Mouse (Mus musculus): Measurements from ENCODE around the gene Cyp4x1.
"Not testable (repeated sequence)": the region's sequence is repeated elsewhere in the genome, so short reads cannot be mapped to it uniquely, and the experiment has no call there.

Cyp4x1 gene

DNA sequence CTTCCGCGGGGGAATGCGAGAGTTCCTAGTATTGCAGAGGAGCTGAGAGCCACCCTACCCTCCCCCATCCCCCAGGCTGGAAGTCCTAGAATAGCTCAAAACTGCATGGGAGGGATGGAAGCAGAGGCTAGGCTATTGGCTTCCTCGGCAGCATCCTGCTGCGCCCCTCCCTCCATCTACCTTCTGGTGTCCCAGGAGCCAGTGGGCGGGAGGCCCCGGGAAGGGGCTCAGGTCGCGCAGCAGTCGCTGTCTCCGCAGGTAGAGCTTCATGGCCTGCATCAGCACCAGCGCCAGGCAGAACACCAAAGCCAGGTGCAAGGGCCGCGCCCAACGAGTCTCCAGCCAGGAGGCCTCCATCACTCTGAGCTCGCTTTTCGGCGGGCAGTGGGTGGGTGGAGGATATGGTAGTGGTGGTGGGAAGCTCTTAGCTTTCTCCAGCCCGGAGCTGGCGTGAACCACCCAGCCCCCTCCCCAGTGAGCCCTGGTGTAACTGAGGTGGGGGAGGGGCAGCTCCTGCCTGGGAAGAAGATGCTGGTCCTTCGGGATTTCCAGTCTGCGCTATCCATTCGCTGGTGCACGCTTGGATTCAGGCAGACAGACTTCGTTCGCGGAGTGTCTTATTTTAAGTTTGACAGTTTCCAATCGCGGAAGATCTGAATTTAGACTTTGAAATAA lies at the start of gene Cyp4x1:
Gene Cyp4x1 (minus strand): TSS at position 661 of the 675 bp plus-strand sequence.
- peak; percentile 86 for DNase-seq

DNA sequence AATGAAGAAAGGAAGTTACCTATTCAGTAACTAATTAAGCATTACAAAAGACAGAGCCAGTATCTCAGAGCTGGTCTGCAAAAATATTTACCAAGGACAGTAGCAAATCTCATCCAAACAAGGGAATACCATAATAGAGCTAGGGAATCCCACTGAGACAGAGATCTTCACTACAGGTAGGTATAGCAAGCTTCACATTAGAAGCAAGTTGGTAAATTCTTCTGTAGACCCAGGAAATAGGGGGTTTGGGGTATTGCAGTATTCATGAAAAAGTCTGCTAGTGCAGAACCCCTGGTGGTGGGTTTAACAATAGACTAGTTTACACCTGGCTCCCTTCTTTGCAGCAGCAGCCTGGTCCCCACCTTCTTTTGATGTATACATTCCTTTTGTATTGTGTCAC lies 42.1 kb upstream of the Cyp4x1 start:
- DNase-seq, result not testable (repeated sequence)

DNA sequence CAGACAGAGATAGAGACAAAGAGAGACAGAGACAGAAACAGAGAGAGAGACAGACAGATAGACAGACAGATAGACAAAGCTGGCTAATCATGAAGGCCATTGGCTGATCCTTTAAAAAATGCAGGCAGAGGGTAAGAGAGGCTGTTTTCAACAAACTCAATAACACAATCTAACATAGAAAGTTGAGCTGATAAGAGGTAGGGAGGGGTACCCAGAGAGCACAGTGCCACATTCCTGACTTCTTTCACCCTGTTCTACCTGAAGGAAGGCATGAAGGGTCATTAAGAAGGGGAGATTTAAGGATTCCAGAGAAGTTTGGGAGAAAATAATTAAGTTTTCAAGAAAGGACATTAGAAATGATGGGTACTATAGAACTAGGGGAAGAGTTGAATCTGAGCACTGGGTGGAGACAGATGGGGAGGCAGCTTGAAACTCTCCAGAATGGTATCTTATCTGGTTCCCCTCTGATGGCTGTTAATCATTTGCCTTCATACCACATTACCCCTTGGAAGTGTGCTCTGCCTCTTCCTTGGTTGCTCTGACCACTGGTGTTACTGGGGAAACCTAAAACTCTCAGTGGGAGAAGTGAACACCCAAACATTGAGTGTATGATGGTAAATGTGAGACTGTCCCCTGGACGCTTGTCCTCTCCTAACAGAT lies 40.7 kb upstream of the Cyp4x1 start:
- no peak for DNase-seq

DNA sequence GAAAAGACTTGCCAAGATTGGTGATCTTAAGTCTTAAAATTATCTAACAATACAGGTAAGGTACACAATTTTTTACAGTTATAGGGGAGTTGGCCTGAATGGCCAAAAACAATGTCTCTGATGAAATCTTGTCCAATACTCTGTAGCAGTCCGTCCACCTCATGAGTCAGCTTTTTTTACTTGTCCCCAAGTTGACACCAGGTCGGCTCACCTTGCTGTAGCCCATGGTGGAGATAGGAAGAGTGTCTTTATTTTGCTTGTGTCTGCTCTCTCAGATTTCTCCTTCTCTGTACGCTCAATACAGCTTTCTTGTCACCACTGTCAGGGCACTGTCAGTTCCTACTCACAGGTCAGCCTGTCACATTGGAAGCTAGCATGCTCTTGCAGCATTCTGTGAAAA lies 24.9 kb upstream of the Cyp4x1 start:
- not testable (repeated sequence) for DNase-seq

DNA sequence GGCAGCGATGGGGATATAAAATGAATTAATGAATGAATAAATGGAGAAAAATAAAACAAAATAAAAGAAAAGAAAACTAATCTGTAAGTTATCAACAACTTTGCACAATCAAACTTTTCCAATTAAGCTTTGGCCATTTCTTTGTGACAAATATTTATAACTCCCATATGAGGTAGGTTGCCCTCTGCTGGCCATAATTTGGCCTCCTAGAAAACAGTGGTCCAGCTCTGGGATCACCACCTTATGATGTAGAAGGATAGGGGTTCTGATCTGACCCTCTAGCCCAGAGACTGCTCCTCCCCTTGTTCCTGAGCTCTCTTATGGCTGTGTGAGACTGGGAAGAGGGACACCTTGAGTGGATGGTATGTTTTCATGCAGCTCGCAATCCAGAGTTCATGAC lies 20.6 kb upstream of the Cyp4x1 start:
- DNase-seq, result no peak

GRCm38 (mm10) chr4:115134296-115134630 lies 182 bp upstream of the Cyp4x1 start:
- DNase-seq, result peak; percentile 17

DNA sequence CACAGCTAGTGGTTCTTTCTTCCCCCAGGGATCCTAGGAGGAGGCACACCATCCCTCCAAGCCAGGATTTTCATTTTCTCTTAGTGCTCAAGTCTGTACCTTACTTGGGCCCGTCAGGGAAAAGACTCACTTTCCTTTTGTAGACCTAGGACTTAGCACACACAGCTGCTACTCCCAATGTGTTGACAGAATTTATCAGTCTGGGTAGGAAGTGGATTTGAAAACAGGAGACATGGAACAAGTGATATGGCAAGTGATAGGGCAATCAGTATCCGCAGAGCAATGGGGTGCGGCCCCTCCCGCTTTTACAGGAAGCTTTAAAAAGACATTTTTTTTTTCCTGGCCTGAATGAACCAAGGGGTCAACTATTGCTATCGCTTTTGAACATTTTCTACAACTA lies 996 bp downstream of the Cyp4x1 start:
- no peak for DNase-seq

- no peak for DNase-seq
Measured at GRCm38 (mm10) chr4:115124713-115125112, 9.4 kb downstream of the Cyp4x1 start.

GRCm38 (mm10) chr4:115123507-115123906 lies 10.6 kb downstream of the Cyp4x1 start:
- DNase-seq, result no peak

GRCm38 (mm10) chr4:115121608-115122007 lies 12.5 kb downstream of the Cyp4x1 start:
- DNase-seq, result no peak

DNA sequence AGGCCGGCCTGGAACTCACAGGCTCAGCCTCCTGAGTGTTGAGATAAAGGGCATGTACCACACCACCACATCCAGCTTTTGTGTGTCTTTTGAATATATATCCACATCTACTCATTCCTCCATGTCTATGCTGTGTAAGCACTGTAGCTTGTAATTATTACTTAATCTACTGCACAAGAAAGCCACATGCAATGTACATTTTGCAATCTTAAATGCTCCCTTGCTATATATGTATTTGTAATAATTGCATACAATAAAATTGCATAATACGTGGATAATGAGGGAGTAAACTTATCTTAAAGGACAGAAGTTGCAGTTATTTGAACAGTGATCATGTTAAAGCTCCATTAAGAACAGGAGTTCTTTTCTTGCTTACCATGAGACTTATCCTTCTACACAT lies 12.9 kb downstream of the Cyp4x1 start:
- DNase-seq, result no peak

DNA sequence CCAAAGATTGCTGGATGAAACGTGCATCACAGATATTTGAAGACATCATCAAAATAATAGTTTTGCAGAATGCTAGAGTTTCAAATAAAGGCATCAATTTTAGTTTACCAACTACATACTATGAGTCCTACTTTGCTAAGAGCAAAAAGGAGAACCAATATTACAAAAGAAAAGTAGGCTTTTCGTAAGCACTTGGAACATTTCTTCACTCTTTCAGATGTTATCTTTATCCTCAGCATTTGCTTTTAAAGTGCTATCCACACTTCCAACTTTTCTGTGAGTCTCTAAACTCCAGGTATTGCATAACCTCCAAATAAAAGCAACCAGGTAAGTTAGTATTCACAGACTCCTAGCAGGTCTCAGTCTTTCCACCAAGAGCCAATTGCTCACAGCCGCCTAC lies 14.4 kb downstream of the Cyp4x1 start:
- DNase-seq, result no peak

DNA sequence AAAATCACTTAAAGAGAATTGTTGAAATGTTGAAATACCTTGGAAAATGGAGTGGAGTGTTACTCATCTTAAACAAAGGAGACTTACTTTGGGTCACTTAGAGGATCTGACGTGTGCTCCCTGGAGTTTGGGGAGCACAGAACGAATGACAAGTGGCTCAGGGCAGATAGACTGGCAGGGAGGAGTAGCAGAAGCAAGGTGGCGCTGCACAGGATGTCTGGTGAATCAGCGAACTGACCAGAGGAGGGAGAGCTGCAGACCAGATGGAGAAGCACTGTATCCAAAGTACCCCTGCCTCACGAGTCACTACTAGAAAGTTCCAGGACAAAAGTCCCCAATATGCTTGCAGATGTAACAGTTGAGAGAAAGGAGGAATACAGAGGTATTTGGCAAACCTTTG lies 20.8 kb downstream of the Cyp4x1 start:
- DNase-seq, result no peak

- DNase-seq, result no peak
Measured at GRCm38 (mm10) chr4:115111167-115111566, 22.9 kb downstream of the Cyp4x1 start.

- no peak for DNase-seq
Measured at GRCm38 (mm10) chr4:115103510-115103909, 30.6 kb downstream of the Cyp4x1 start.

DNA sequence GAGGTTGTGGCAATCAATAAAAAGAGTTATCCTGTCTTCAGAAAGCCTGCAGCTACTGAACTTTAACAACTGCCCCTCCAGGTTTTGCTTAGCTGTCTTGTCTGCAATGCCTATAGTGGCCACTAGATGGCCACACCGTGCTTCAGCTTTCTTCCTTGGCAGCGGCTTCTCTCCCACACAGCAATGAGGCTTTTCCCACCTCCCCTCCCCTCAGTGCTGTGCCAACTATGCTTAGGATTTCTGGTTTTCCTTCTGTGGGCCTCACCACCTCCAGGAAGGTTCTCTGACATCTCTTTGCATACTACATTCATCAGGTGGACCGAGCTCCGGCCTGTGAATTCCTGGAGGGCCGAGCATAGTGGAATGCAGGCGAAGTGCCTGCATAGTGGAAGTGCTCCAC lies 32.4 kb downstream of the Cyp4x1 start:
- DNase-seq, result peak; percentile 76

- DNase-seq, result peak; percentile 34
Measured at GRCm38 (mm10) chr4:115097146-115097496, 37.0 kb downstream of the Cyp4x1 start.

GRCm38 (mm10) chr4:115096435-115097145 lies 37.5 kb downstream of the Cyp4x1 start:
- DNase-seq, result no peak

- no peak for DNase-seq
Measured at GRCm38 (mm10) chr4:115095671-115096434, 38.2 kb downstream of the Cyp4x1 start.

GRCm38 (mm10) chr4:115094056-115094455 lies 40.0 kb downstream of the Cyp4x1 start:
- no peak for DNase-seq

GRCm38 (mm10) chr4:115093331-115093864 lies 40.7 kb downstream of the Cyp4x1 start:
- no peak for DNase-seq

- no peak for DNase-seq
Measured at GRCm38 (mm10) chr4:115091806-115092205, 42.3 kb downstream of the Cyp4x1 start.

DNA sequence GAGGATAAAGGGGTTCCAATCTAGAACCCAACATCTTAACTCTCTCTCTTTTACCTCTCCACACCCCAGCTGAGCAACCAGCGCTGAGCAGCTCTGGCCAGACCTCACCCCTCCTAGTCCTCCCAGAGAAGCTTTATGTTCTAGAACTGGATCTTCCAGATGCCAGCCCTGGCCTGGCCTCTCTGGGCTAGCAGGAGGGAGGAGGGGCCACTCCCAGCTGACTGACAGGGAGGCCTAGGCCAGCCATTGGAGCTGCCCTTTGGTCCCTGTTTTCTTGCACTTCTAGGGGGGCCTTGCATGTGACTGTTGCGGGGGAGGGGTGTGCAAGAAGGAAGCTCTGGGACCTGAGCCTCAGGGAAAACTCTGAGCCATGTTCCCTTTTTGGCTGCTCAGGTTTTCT lies 43.5 kb downstream of the Cyp4x1 start:
- DNase-seq, result no peak

Data from right cerebral cortex, postnatal 14 days (tissue).